Mouse (Mus musculus) G1E (cell line): Measurements from ENCODE around the gene Ptpn23.

Source experiments
- CTCF ChIP-seq: IDR thresholded peaks from 2 replicates; pipeline ENCODE4 v1.5.1; 2012; ENCODE audit warnings: low read depth, low read length, inconsistent platforms, mixed read lengths
- GATA1 ChIP-seq: IDR thresholded peaks from 2 replicates; pipeline ENCODE4 v1.6.1; 2012; ENCODE audit warnings: borderline replicate concordance, low read length, inconsistent platforms, mixed read lengths
- POLR2AphosphoS5 ChIP-seq: IDR thresholded peaks from 2 replicates; pipeline ENCODE4 v1.6.1; 2012; ENCODE audit warnings: low read depth, low read length, inconsistent platforms; ENCODE audit not compliant: insufficient replicate concordance
- TAL1 ChIP-seq: conservative IDR thresholded peaks from 2 replicates; pipeline ENCODE4 v1.6.1; 2012; ENCODE audit warnings: low read depth, low read length, inconsistent platforms, mixed read lengths

DNA sequence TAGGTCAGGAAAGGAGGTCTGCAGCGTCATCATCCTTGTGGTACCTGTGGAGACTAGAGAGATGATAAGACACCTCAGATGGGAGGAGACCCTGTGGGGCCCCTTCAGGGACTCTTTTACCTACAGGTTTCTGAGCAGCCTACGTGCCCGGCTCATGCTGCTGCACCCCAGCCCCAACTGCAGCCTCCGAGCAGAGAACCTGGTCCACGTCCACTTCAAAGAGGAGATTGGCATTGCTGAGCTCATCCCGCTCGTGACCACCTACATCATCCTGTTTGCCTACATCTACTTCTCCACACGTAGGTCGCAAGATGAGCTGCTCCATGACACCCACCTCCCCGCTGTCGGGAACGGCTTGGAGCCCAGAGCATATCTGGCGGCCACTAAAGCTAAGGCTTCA lies 34.1 kb downstream of the Ptpn23 start:
- TF ChIP-seq GATA1 (no peak), CTCF (no peak), POLR2AphosphoS5 (no peak), TAL1 (no peak)
